Mouse (Mus musculus) embryonic fibroblast, embryonic 13.5 days (primary cell): Measurements from ENCODE around the gene Mcts2.

Experiments
- CTCF ChIP-seq: IDR thresholded peaks from 2 replicates; pipeline ENCODE4 v1.5.1; 2011; ENCODE audit warnings: mild to moderate bottlenecking, control low read depth, low read length, moderate library complexity, borderline replicate concordance; ENCODE audit not compliant: insufficient read depth
- POLR2A ChIP-seq: IDR thresholded peaks from 2 replicates; pipeline ENCODE4 v1.6.1; 2011; ENCODE audit warnings: low read depth, mild to moderate bottlenecking, control low read depth, low read length, moderate library complexity

DNA sequence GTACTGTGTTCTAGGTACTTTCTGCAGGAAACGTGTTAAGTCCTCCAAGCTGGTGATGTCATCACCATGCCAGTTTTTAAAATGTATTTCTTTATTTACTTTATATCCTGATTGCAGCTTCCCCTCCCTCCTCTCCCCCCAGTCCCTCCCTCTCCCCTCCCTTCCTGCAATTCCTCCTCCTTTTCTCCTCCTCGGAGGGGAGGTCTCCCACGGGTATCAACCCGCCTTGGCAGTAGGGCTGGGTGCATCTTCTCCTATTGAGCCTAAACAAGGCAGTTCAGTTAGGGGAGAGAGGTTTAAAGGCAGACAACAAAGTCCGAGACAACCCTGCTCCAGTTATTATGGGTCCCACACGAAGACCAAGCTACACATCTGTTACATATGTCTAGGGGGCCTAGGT lies 48.0 kb upstream of the Mcts2 start:
- TF ChIP-seq POLR2A (no peak), CTCF (no peak)
